Mouse (Mus musculus) C2C12 (cell line): ENCODE measurements around the gene Gm20388.

Experiments
- CEBPB ChIP-seq: IDR thresholded peaks from one replicate; pipeline ENCODE4 v1.6.1; 2011; ENCODE audit warnings: low read depth, mild to moderate bottlenecking, control low read depth, moderate library complexity
- CTCF ChIP-seq: IDR thresholded peaks from one replicate; pipeline ENCODE4 v1.5.1; 2011; ENCODE audit not compliant: control insufficient read depth, insufficient read depth, insufficient read length
- FOSL1 ChIP-seq: IDR thresholded peaks from one replicate; pipeline ENCODE4 v1.8.0; 2011; ENCODE audit warnings: mild to moderate bottlenecking, low read length; ENCODE audit not compliant: poor library complexity, insufficient read depth, severe bottlenecking
- MAX ChIP-seq: IDR thresholded peaks from one replicate; pipeline ENCODE4 v1.6.1; 2011; ENCODE audit warnings: mild to moderate bottlenecking, control low read depth
- MYOD1 ChIP-seq: IDR thresholded peaks from one replicate; pipeline ENCODE4 v1.6.1; 2011; ENCODE audit warnings: low read depth; ENCODE audit not compliant: control insufficient read depth, insufficient read length
- MYOG ChIP-seq: IDR thresholded peaks from one replicate; pipeline ENCODE4 v1.6.1; 2011; ENCODE audit not compliant: control insufficient read depth, insufficient read length; ENCODE audit errors: extremely low read depth
- USF1 ChIP-seq: IDR thresholded peaks from one replicate; pipeline ENCODE4 v1.6.1; 2011; ENCODE audit warnings: low read depth, mild to moderate bottlenecking, control low read depth, moderate library complexity

GRCm38 (mm10) chr8:123331301-123331700, 3420.7 kb downstream of the Gm20388 start:
- TF ChIP-seq MAX (peak; percentile 24), CTCF (no peak), USF1 (no peak), MYOD1 (peak; percentile 16), CEBPB (no peak), MYOG (no peak), FOSL1 (peak; percentile 40)
